Mouse (Mus musculus) central nervous system, embryonic 14 days (tissue): Measurements from ENCODE around the gene Prodh2. TPM values are rescaled to one million over a fixed set of nuclear protein-coding genes. Genes with fewer than 3 reads are reported as not detected.

Experiments
- polyA plus RNA-seq: library from polyadenylated mRNA; depleted of rRNA; stranded (reverse); fragments of >200 nt; gene quantifications from 2 replicates; pipeline ENCODE4 v1.2.3, GENCODE M21; 2012; rRNA removed

Prodh2 gene
- not detected in 2 replicates for polyA plus RNA-seq

DNA sequence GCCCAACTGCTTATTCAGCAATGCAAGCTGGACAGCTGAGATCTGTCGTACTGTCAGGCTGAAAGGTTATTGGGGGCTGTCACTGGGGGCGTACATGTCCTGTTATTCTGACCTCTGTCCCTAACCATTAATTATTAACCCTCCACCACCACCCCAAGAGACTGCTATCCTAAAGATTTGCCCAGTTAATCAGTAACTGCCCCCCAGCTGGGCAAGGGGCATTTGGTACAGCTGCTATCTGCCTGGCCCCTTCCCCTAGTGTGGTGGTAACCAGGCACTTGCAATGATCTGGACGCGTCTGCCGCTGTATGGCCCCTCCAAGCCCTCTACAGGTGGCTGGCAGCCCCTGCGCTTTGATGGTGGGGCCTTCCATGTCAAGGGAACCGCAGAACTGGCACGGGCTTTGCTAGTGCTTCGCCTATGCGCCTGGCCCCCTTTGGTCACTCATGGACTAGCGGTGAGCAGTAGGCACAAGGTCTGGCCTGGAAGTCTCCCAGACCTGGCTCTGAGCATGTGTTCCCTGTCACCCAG, at the start of gene Prodh2:
Prodh2 (plus strand) TSS at position 222 of the 531 bp plus-strand sequence.

DNA sequence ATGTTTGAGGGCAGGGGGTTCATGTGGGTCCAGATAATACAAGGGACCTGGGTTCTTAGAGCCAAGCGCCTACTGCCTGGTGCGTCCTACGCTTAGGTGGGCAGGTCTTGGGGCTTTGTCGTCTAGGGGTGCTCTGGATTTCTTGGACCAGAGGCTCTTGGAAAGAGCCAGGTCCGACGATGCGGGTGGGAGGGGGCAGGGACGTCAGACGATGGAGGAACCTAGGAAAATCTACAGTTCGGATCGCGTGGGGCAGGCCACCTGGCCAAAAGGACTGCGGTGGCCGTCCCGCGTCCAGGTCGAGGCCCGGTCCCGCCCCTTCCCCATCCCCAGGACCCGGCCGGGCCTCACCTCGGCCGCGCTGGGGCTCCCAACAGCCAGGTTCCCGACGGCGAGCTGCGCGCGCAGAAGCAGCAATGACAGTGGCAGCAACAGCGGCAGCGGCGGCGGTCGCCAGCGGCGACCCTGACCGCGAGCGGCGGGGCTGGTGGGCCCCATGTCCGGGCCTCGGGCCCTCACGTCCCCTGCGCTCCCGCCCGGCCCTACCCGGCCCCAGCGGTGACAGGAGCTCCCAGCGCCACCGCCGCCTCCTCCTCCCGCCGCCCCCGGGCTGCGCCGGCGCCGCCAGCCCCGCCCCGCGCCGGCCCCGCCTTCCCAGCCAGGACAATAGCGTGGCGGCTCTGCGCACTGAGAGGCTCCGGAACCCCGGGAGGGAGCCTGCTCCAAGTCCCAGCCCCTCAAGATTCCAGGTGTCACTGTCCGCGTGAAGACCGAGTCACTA, 48.3 kb upstream of the Prodh2 start, which contains the start of gene Aplp1:
Aplp1 (minus strand) TSS at position 565 of the 781 bp plus-strand sequence.

DNA sequence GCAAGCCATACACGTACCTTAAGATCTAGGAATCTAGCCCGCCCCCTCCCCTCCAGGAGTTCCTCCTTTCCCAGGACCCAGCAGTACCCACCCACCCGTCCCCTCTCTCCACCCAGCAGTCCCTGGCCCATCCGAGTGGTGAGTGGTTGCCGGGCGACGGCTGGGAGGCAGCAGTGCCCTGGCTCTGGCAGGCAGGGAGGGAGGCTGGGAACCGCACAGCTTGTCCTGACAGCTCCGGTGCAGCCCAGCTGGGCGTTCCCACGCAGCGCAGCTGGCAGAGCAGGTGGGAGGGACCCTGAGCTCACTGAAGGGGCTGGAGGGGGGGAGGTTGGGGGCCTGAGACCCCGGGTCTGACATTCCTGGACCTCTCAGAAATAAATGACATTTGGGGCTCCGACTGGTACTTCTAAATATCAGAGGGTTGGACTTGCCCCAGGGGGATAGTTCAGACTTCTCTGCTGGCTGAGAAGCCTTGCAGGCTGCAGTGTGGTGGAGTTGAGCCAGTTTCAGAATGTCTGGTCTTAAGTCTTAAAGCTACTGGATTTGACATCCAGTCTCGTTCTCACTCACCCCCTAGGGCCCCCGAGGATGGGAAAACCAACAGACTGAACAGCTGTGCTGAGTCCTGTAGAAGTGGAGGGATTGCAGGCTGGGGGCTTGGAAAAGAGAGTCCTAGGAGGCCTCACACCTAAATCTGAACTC, 35.6 kb upstream of the Prodh2 start, which contains the start of the genes Kirrel2 and Nphs1:
Kirrel2 (minus strand) TSS at position 62 of the 702 bp plus-strand sequence.
Nphs1 (plus strand) TSS at position 687 of the 702 bp plus-strand sequence.

DNA sequence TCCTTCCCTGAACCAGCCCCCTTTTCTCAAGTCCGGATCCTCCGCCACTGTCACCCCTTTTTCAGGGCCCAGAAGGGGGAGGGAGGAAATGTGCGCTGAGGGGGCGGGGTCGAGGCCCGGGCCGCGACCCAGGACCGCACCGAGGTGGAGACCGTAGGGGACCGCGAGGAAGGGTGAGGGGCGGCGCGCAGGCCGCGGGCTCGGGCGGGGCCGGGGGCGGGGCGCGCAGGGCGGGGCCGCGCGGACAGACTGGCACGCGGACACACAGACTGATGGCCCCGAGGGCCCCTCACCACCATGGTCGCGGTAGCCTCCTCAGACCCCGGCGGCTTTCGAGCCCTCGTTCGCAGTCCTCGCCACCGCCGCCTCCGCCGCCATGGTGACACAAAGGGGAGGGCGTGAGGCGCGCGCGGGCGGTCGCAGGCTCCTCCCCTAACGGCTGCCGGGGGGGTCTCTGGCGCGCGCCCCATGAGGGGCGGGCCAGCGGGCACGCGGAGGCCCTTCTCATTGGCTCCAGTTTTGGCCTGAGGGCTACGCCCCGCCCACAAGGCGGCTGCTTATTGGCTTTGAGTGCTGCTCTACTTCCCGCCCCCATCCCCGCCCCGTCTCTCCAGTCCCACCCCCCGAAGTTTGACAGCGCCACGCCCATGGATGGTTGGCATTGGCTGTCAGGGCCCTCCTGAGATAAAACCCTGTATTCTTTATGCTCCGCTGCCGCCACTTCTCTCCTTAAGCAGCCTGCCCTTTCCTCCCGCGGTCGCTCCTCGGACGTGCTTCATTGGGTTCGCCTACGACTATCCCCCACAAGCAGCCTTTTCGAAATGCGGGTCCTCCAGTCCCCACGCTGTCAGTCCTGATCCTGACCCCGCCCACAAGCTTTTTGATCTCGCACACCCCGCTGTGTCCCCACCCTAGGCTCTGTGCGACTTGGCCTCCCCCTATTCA, 41.5 kb downstream of the Prodh2 start, which contains the start of gene Arhgap33:
Arhgap33 (minus strand) TSS at position 428 of the 945 bp plus-strand sequence.

GRCm38 (mm10) chr7:30552102-30553020, 58.9 kb downstream of the Prodh2 start, which contains the start of the genes Hspb6 and Proser3:
TSS of gene Hspb6 (plus strand) at chr7:30552178.
TSS of gene Proser3 (minus strand) at chr7:30552299.

GRCm38 (mm10) chr7:30559443-30559954, 66.1 kb downstream of the Prodh2 start, which contains the start of gene Lin37:
TSS of gene Lin37 (minus strand) at chr7:30559838.

Other genes starting within 250 kb of the Prodh2 start
- gene Thap8, start 213.5 kb upstream of the Prodh2 start, polyA plus RNA-seq: 0.13 and 0.17 TPM in 2 replicates
- 18.4 and 23.7 TPM in 2 replicates for gene Wdr62, start 213.2 kb upstream of the Prodh2 start, polyA plus RNA-seq
- 205 and 218 TPM in 2 replicates for gene Clip3, start 201.9 kb upstream of the Prodh2 start, polyA plus RNA-seq
- 139 and 146 TPM in 2 replicates for gene Alkbh6, start 184.9 kb upstream of the Prodh2 start, polyA plus RNA-seq
- 31.1 and 59.8 TPM in 2 replicates for gene Syne4, start 178.8 kb upstream of the Prodh2 start, polyA plus RNA-seq
- 0.53 and 0.69 TPM in 2 replicates for gene E130208F15Rik, start 171.9 kb upstream of the Prodh2 start, polyA plus RNA-seq
- 21.2 and 23.7 TPM in 2 replicates for gene Sdhaf1, start 169.7 kb upstream of the Prodh2 start, polyA plus RNA-seq
- 21.5 and 22.5 TPM in 2 replicates for gene Lrfn3, start 130.8 kb upstream of the Prodh2 start, polyA plus RNA-seq
- gene Tyrobp, start 79.9 kb upstream of the Prodh2 start, polyA plus RNA-seq: 28.6 and 28.9 TPM in 2 replicates
- gene Hcst, start 73.8 kb upstream of the Prodh2 start, polyA plus RNA-seq: 0.79 and 0.81 TPM in 2 replicates
- 2.7 TPM in 2 replicates for gene Nfkbid, start 71.9 kb upstream of the Prodh2 start, polyA plus RNA-seq
- gene Aplp1, start 48.1 kb upstream of the Prodh2 start, polyA plus RNA-seq: 419 and 440 TPM in 2 replicates
- gene Kirrel2, start 35.9 kb upstream of the Prodh2 start, polyA plus RNA-seq: 1.2 and 1.9 TPM in 2 replicates
- 1.2 and 2.2 TPM in 2 replicates for gene Nphs1, start 35.3 kb upstream of the Prodh2 start, polyA plus RNA-seq
- gene Arhgap33, start 41.4 kb downstream of the Prodh2 start, polyA plus RNA-seq: 224 and 228 TPM in 2 replicates
- 7.7 and 8.1 TPM in 2 replicates for gene Hspb6, start 58.6 kb downstream of the Prodh2 start, polyA plus RNA-seq
- gene Proser3, start 58.7 kb downstream of the Prodh2 start, polyA plus RNA-seq: 24.6 and 24.9 TPM in 2 replicates
- gene Lin37, start 66.2 kb downstream of the Prodh2 start, polyA plus RNA-seq: 51.4 and 53.4 TPM in 2 replicates
- gene U2af1l4, start 69.7 kb downstream of the Prodh2 start, polyA plus RNA-seq: 90.6 and 105 TPM in 2 replicates
- gene Gm49396, start 69.7 kb downstream of the Prodh2 start, polyA plus RNA-seq: 6.8 and 8.1 TPM in 2 replicates
- 130 and 143 TPM in 2 replicates for gene Psenen, start 70.0 kb downstream of the Prodh2 start, polyA plus RNA-seq
- 7.5 and 8.5 TPM in 2 replicates for gene Igflr1, start 71.8 kb downstream of the Prodh2 start, polyA plus RNA-seq
- 69.9 and 74.4 TPM in 2 replicates for gene Kmt2b, start 95.1 kb downstream of the Prodh2 start, polyA plus RNA-seq
- gene Zbtb32, start 105.3 kb downstream of the Prodh2 start, polyA plus RNA-seq: 0.18 and 0.21 TPM in 2 replicates
- gene Upk1a, start 119.2 kb downstream of the Prodh2 start, polyA plus RNA-seq: 2.3 and 2.6 TPM in 2 replicates
- gene Cox6b1, start 132.5 kb downstream of the Prodh2 start, polyA plus RNA-seq: 788 and 848 TPM in 2 replicates
- gene Etv2, start 142.2 kb downstream of the Prodh2 start, polyA plus RNA-seq: not detected in 2 replicates
- gene Rbm42, start 156.7 kb downstream of the Prodh2 start, polyA plus RNA-seq: 91.4 and 95.2 TPM in 2 replicates
- 35.7 and 41.2 TPM in 2 replicates for gene Haus5, start 171.4 kb downstream of the Prodh2 start, polyA plus RNA-seq
- gene Pmis2, start 178.0 kb downstream of the Prodh2 start, polyA plus RNA-seq: not detected in 2 replicates
- not detected in 2 replicates for gene 2200002J24Rik, start 205.3 kb downstream of the Prodh2 start, polyA plus RNA-seq
- gene Atp4a, start 218.6 kb downstream of the Prodh2 start, polyA plus RNA-seq: 1.4 and 1.6 TPM in 2 replicates
- gene Tmem147, start 235.9 kb downstream of the Prodh2 start, polyA plus RNA-seq: 182 and 186 TPM in 2 replicates